Mouse (Mus musculus) myocyte (in vitro differentiated cells): Measurements from ENCODE around the gene Ptprg.

ENCODE experiments used
- CEBPB ChIP-seq: IDR thresholded peaks from 2 replicates; pipeline ENCODE4 v1.6.1; 2011; ENCODE audit warnings: mild to moderate bottlenecking, moderate library complexity; ENCODE audit not compliant: poor library complexity, insufficient read depth, severe bottlenecking
- MAX ChIP-seq: IDR thresholded peaks from one replicate; pipeline ENCODE4 v1.6.1; 2011; ENCODE audit warnings: low read depth, mild to moderate bottlenecking, control low read depth
- POLR2A ChIP-seq: IDR thresholded peaks from one replicate; pipeline ENCODE4 v1.6.1; 2011; ENCODE audit warnings: low read depth, mild to moderate bottlenecking, control low read depth, moderate library complexity; ENCODE audit not compliant: insufficient read length
- TCF12 ChIP-seq: IDR thresholded peaks from one replicate; pipeline ENCODE4 v1.6.1; 2011; ENCODE audit warnings: mild to moderate bottlenecking, control low read depth; ENCODE audit not compliant: poor library complexity, insufficient read depth, severe bottlenecking
- TCF3 ChIP-seq: IDR thresholded peaks from one replicate; pipeline ENCODE4 v1.6.1; 2011; ENCODE audit warnings: low read depth, control low read depth; ENCODE audit not compliant: insufficient read length
- USF1 ChIP-seq: IDR thresholded peaks from one replicate; pipeline ENCODE4 v1.6.1; 2011; ENCODE audit warnings: low read depth, mild to moderate bottlenecking, control low read depth, moderate library complexity

DNA sequence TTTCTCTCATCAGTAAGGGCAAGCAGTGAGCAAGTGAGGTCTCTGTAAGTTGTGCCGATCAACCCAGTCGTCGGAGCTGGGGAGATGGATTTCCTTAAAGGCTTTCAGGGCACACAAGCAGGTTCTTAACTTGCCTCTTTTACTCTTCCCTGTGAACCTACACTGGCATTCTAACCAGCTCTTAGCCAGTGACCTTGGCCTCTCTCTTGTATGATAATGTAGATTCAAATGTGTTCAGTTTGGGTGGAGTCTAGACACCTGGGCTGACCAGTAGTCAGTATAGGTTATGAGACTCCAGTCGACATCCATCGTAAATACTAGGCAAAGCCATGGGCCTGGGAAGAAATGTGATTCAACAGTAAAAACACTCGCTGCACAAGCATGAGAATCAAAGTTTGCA is 560.7 kb downstream of the Ptprg start:
- TF ChIP-seq MAX (no peak), POLR2A (no peak), CEBPB (no peak), TCF12 (no peak), USF1 (no peak), TCF3 (no peak)
